Mouse (Mus musculus): Measurements from ENCODE around the gene N4bp1. TPM values are rescaled to one million over a fixed set of nuclear protein-coding genes. Genes with fewer than 3 reads are reported as not detected.

Gene N4bp1
- polyA plus RNA-seq (2014; fragmentation: Nextera tagmentation; extraction: Ambion mirVana), result 13.6 and 14.6 TPM in 2 replicates

GRCm38 (mm10) chr8:86884489-86885463, at the start of gene N4bp1:
Gene N4bp1, minus strand, starts transcription at chr8:86885258.
- ATAC-seq (ENCODE audit: low FRiP score, low TSS enrichment), result peak; percentile 93
- WGBS, result under 1% methylated on average over 102 of the region's 119 CpGs
- DNase-seq, result peak; percentile 97

GRCm38 (mm10) chr8:86934841-86935240, 49.8 kb upstream of the N4bp1 start:
- H3K4me3 ChIP-seq (replicated peaks; ENCODE audit: low read depth, low read length), result no peak overlapping the region
- 0 out of 2 replicates have a peak, but pooled peaks cover 5% of the 10 kb centered on the region for H3K4me1 ChIP-seq (ENCODE audit: control insufficient read depth, insufficient read depth, low read length)
- no peak overlapping the region for H3K27ac ChIP-seq (replicated peaks; ENCODE audit: low read depth, low read length)
- H3K9me3 ChIP-seq (ENCODE audit: control insufficient read depth, low read length), result no peaks in the 10 kb centered on the region
- ATAC-seq (ENCODE audit: low FRiP score, low TSS enrichment) (no peak), DNase-seq (peak; percentile 32)
- no peaks in the 10 kb centered on the region for H3K27me3 ChIP-seq (ENCODE audit: control insufficient read depth, insufficient read depth, low read length)
- WGBS, result 20% methylated on average over 5 of the region's 5 CpGs
- no peak overlapping the region for H3K4me2 ChIP-seq (ENCODE audit: low read length)
- no peak overlapping the region for H3K9ac ChIP-seq (replicated peaks; ENCODE audit: low read length)
- no peaks in the 10 kb centered on the region for H3K36me3 ChIP-seq (ENCODE audit: control insufficient read depth, insufficient read depth, low read length)

More at GRCm38 (mm10) chr8:86884489-86885463, at the start of gene N4bp1:
- H3K9ac ChIP-seq (replicated peaks; ENCODE audit: low read length), result peak within 1 kb of the TSS; percentile 89
- no peaks in the 10 kb centered on the region for H3K27me3 ChIP-seq (ENCODE audit: control insufficient read depth, insufficient read depth, low read length)
- H3K4me3 ChIP-seq (replicated peaks; ENCODE audit: low read depth, low read length), result peak within 1 kb of the TSS; percentile 96
- peak within 1 kb of the TSS; percentile 87 for H3K4me2 ChIP-seq (ENCODE audit: low read length)
- H3K9me3 ChIP-seq (ENCODE audit: control insufficient read depth, low read length), result no peaks in the 10 kb centered on the region
- no peaks in the 10 kb centered on the region for H3K36me3 ChIP-seq (ENCODE audit: control insufficient read depth, insufficient read depth, low read length)
- peak within 1 kb of the TSS; percentile 95 for H3K27ac ChIP-seq (replicated peaks; ENCODE audit: low read depth, low read length)
- peaks cover 17% of the 10 kb centered on the region for H3K4me1 ChIP-seq (ENCODE audit: control insufficient read depth, insufficient read depth, low read length)

GRCm38 (mm10) chr8:86934393-86934792, 49.3 kb upstream of the N4bp1 start:
- DNase-seq (peak; percentile 12), ATAC-seq (ENCODE audit: low FRiP score, low TSS enrichment) (no peak)
- 0 out of 2 replicates have a peak, but pooled peaks cover 5% of the 10 kb centered on the region for H3K4me1 ChIP-seq (ENCODE audit: control insufficient read depth, insufficient read depth, low read length)
- H3K27me3 ChIP-seq (ENCODE audit: control insufficient read depth, insufficient read depth, low read length), result no peaks in the 10 kb centered on the region
- no peak overlapping the region for H3K4me3 ChIP-seq (replicated peaks; ENCODE audit: low read depth, low read length)
- no peak overlapping the region for H3K27ac ChIP-seq (replicated peaks; ENCODE audit: low read depth, low read length)
- WGBS, result 22% methylated on average over 13 of the region's 13 CpGs
- no peak overlapping the region for H3K9ac ChIP-seq (replicated peaks; ENCODE audit: low read length)
- no peaks in the 10 kb centered on the region for H3K36me3 ChIP-seq (ENCODE audit: control insufficient read depth, insufficient read depth, low read length)
- H3K9me3 ChIP-seq (ENCODE audit: control insufficient read depth, low read length), result no peaks in the 10 kb centered on the region
- peak overlapping the region; percentile 46 for H3K4me2 ChIP-seq (ENCODE audit: low read length)

DNA sequence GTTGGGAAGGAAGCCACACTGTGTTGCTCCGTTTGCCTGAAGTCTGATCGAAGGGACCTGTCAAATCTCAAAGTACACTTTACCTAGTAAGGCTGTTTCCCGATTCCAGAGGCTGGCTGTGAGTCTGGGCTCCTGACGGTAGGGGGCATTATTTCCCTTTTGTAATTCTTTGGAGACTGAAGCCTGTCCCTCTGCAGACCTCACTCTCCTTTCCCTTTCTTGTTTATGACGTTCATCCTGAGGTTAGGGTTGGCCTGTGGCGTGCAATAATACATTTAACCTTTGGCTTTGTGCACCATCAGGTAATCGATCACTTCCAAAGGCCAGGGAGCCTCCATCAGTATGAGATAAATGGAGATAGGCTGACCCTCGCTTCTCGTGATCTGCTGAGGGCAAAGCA, 48.8 kb upstream of the N4bp1 start:
- no peaks in the 10 kb centered on the region for H3K36me3 ChIP-seq (ENCODE audit: control insufficient read depth, insufficient read depth, low read length)
- no peak overlapping the region for H3K9ac ChIP-seq (replicated peaks; ENCODE audit: low read length)
- H3K4me3 ChIP-seq (replicated peaks; ENCODE audit: low read depth, low read length), result 0 out of 2 replicates have a peak overlapping the region, but pooled peaks have one; percentile 9
- no peaks in the 10 kb centered on the region for H3K9me3 ChIP-seq (ENCODE audit: control insufficient read depth, low read length)
- H3K4me1 ChIP-seq (ENCODE audit: control insufficient read depth, insufficient read depth, low read length), result 0 out of 2 replicates have a peak, but pooled peaks cover 5% of the 10 kb centered on the region
- 11% methylated on average over 9 of the region's 9 CpGs for WGBS
- H3K27me3 ChIP-seq (ENCODE audit: control insufficient read depth, insufficient read depth, low read length), result no peaks in the 10 kb centered on the region
- peak; percentile 93 for DNase-seq
- ATAC-seq (ENCODE audit: low FRiP score, low TSS enrichment), result no peak
- H3K4me2 ChIP-seq (ENCODE audit: low read length), result peak overlapping the region; percentile 46
- no peak overlapping the region for H3K27ac ChIP-seq (replicated peaks; ENCODE audit: low read depth, low read length)

- Histone ChIP-seq H3K27ac (replicated peaks; ENCODE audit: low read depth, low read length) (no peak overlapping the region), H3K9ac (replicated peaks; ENCODE audit: low read length) (no peak overlapping the region), H3K4me3 (replicated peaks; ENCODE audit: low read depth, low read length) (no peak overlapping the region), H3K36me3 (ENCODE audit: control insufficient read depth, insufficient read depth, low read length) (no peaks in the 10 kb centered on the region), H3K4me2 (ENCODE audit: low read length) (no peak overlapping the region), H3K4me1 (ENCODE audit: control insufficient read depth, insufficient read depth, low read length) (no peaks in the 10 kb centered on the region), H3K9me3 (ENCODE audit: control insufficient read depth, low read length) (no peaks in the 10 kb centered on the region), H3K27me3 (ENCODE audit: control insufficient read depth, insufficient read depth, low read length) (no peaks in the 10 kb centered on the region)
- no peak for ATAC-seq (ENCODE audit: low FRiP score, low TSS enrichment)
- no peak for DNase-seq
- 55% methylated on average over 8 of the region's 8 CpGs for WGBS
Observed at GRCm38 (mm10) chr8:86926237-86926636, 41.2 kb upstream of the N4bp1 start.

- H3K4me1 ChIP-seq (ENCODE audit: control insufficient read depth, insufficient read depth, low read length), result no peaks in the 10 kb centered on the region
- no peak for ATAC-seq (ENCODE audit: low FRiP score, low TSS enrichment)
- no peak for DNase-seq
- WGBS, result 88% methylated on average over 5 of the region's 5 CpGs
- no peaks in the 10 kb centered on the region for H3K9me3 ChIP-seq (ENCODE audit: control insufficient read depth, low read length)
- no peaks in the 10 kb centered on the region for H3K36me3 ChIP-seq (ENCODE audit: control insufficient read depth, insufficient read depth, low read length)
- H3K4me2 ChIP-seq (ENCODE audit: low read length), result no peak overlapping the region
- H3K27ac ChIP-seq (replicated peaks; ENCODE audit: low read depth, low read length), result no peak overlapping the region
- H3K9ac ChIP-seq (replicated peaks; ENCODE audit: low read length), result no peak overlapping the region
- H3K4me3 ChIP-seq (replicated peaks; ENCODE audit: low read depth, low read length), result no peak overlapping the region
- H3K27me3 ChIP-seq (ENCODE audit: control insufficient read depth, insufficient read depth, low read length), result no peaks in the 10 kb centered on the region
Observed at GRCm38 (mm10) chr8:86923219-86923835, 38.3 kb upstream of the N4bp1 start.

GRCm38 (mm10) chr8:86922673-86923072, 37.6 kb upstream of the N4bp1 start:
- Histone ChIP-seq H3K27ac (replicated peaks; ENCODE audit: low read depth, low read length) (no peak overlapping the region), H3K4me3 (replicated peaks; ENCODE audit: low read depth, low read length) (no peak overlapping the region), H3K9ac (replicated peaks; ENCODE audit: low read length) (no peak overlapping the region), H3K36me3 (ENCODE audit: control insufficient read depth, insufficient read depth, low read length) (no peaks in the 10 kb centered on the region), H3K9me3 (ENCODE audit: control insufficient read depth, low read length) (no peaks in the 10 kb centered on the region), H3K27me3 (ENCODE audit: control insufficient read depth, insufficient read depth, low read length) (no peaks in the 10 kb centered on the region), H3K4me1 (ENCODE audit: control insufficient read depth, insufficient read depth, low read length) (no peaks in the 10 kb centered on the region), H3K4me2 (ENCODE audit: low read length) (no peak overlapping the region)
- WGBS, result 82% methylated on average over 1 of the region's 1 CpGs
- DNase-seq (no peak), ATAC-seq (ENCODE audit: low FRiP score, low TSS enrichment) (no peak)

GRCm38 (mm10) chr8:86922141-86922540, 37.1 kb upstream of the N4bp1 start:
- ATAC-seq (ENCODE audit: low FRiP score, low TSS enrichment), result no peak
- Histone ChIP-seq H3K4me1 (ENCODE audit: control insufficient read depth, insufficient read depth, low read length) (no peaks in the 10 kb centered on the region), H3K4me3 (replicated peaks; ENCODE audit: low read depth, low read length) (no peak overlapping the region), H3K27me3 (ENCODE audit: control insufficient read depth, insufficient read depth, low read length) (no peaks in the 10 kb centered on the region), H3K36me3 (ENCODE audit: control insufficient read depth, insufficient read depth, low read length) (no peaks in the 10 kb centered on the region), H3K4me2 (ENCODE audit: low read length) (no peak overlapping the region), H3K9ac (replicated peaks; ENCODE audit: low read length) (no peak overlapping the region), H3K9me3 (ENCODE audit: control insufficient read depth, low read length) (no peaks in the 10 kb centered on the region), H3K27ac (replicated peaks; ENCODE audit: low read depth, low read length) (no peak overlapping the region)
- no peak for DNase-seq
- WGBS, result 84% methylated on average over 5 of the region's 5 CpGs

Measured in midbrain, embryonic 14.5 days (tissue).